Mouse (Mus musculus) ES-Bruce4 (cell line): Measurements from ENCODE around the gene Gpx8.

ENCODE experiments used
- CTCF ChIP-seq: IDR thresholded peaks from one replicate; pipeline ENCODE4 v1.8.1; 2011; ENCODE audit warnings: low read depth, low read length
- POLR2A ChIP-seq: IDR thresholded peaks from one replicate; pipeline ENCODE4 v1.8.1; 2011; ENCODE audit warnings: low read length; ENCODE audit not compliant: insufficient read depth

DNA sequence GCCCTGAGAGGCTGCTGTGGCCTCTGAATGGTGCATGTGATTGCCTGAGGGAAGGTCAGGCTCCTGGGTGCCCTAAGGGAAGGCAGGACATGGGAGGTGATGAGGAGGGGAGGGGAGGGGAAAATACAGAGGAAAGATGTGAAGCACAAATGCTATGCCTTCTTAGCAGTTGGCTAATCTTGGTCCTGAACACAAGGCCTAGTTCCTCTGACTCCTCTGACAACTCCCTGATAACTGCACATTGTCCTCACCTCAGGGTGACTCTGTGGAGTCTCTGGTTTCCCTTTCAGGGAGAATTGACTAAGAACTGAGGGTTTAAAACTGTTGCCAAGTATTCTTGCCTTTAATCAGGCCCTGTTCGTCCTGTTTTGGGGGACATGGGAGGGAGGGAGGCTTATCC is 48.4 kb upstream of the Gpx8 start:
- TF ChIP-seq CTCF (no peak), POLR2A (no peak)
